Mouse (Mus musculus) liver, embryonic 15.5 days (tissue): ENCODE data around the gene Nckap5. TPM values are rescaled to one million over a fixed set of nuclear protein-coding genes. Genes with fewer than 3 reads are reported as not detected.
A peak's percentile ranks its signal among the peaks of the same experiment; 100 is the strongest.

Source experiments
- ATAC-seq: fragments of 200-750 bp; cut with Nextera tagmentation; 2 replicates; pipeline ENCODE4 v1.8.0; 2017; ENCODE audit warnings: moderate number of reproducible peaks, mild to moderate bottlenecking, moderate library complexity; ENCODE audit not compliant: insufficient read depth
- H3K27ac ChIP-seq: fragments of 300-500 bp; sonication (generic); replicated peaks from 2 replicates; pipeline ENCODE4 v1.5.1; 2015; ENCODE audit warnings: mild to moderate bottlenecking, inconsistent platforms
- H3K27me3 ChIP-seq: fragments of 300-500 bp; sonication (generic); 2 replicates; pipeline ENCODE4 v1.6.1; 2015; ENCODE audit warnings: mild to moderate bottlenecking, inconsistent platforms
- H3K36me3 ChIP-seq: fragments of 300-500 bp; sonication (generic); replicated peaks from 2 replicates; pipeline ENCODE4 v1.6.1; 2015; ENCODE audit warnings: moderate library complexity, mild to moderate bottlenecking, inconsistent platforms
- H3K4me1 ChIP-seq: fragments of 300-500 bp; sonication (generic); replicated peaks from 2 replicates; pipeline ENCODE4 v1.6.1; 2015; ENCODE audit warnings: inconsistent platforms
- H3K4me2 ChIP-seq: fragments of 300-500 bp; sonication (generic); 2 replicates; pipeline ENCODE4 v1.6.1; 2015; ENCODE audit warnings: moderate library complexity, mild to moderate bottlenecking, inconsistent platforms
- H3K4me3 ChIP-seq: fragments of 300-500 bp; sonication (generic); replicated peaks from 2 replicates; pipeline ENCODE4 v1.5.1; 2015; ENCODE audit warnings: mild to moderate bottlenecking, inconsistent platforms
- H3K9ac ChIP-seq: fragments of 300-500 bp; sonication (generic); 2 replicates; pipeline ENCODE4 v1.6.1; 2015; ENCODE audit warnings: moderate library complexity, mild to moderate bottlenecking, inconsistent platforms
- H3K9me3 ChIP-seq: fragments of 300-500 bp; sonication (generic); replicated peaks from 2 replicates; pipeline ENCODE4 v1.6.1; 2016; ENCODE audit warnings: inconsistent platforms
- WGBS: fragments of 180-500 bp; shearing (Covaris S2); methylation state at CpG from one replicate; pipeline ENCODE4 v1.1.7; 2015; ENCODE audit warnings: mixed read lengths; ENCODE audit not compliant: insufficient replicate concordance; 5-methylcytosine and 5-hydroxymethylcytosine counted together
- polyA plus RNA-seq: library from polyadenylated mRNA; unstranded; fragments of >200 nt; fragmentation: Nextera tagmentation; extraction: Ambion mirVana; gene quantifications from 2 replicates; pipeline ENCODE4 v1.2.1, GENCODE M21; 2015

The Nckap5 gene
- polyA plus RNA-seq, 1 experiment from 2014 or later, result 0.99 TPM

DNA sequence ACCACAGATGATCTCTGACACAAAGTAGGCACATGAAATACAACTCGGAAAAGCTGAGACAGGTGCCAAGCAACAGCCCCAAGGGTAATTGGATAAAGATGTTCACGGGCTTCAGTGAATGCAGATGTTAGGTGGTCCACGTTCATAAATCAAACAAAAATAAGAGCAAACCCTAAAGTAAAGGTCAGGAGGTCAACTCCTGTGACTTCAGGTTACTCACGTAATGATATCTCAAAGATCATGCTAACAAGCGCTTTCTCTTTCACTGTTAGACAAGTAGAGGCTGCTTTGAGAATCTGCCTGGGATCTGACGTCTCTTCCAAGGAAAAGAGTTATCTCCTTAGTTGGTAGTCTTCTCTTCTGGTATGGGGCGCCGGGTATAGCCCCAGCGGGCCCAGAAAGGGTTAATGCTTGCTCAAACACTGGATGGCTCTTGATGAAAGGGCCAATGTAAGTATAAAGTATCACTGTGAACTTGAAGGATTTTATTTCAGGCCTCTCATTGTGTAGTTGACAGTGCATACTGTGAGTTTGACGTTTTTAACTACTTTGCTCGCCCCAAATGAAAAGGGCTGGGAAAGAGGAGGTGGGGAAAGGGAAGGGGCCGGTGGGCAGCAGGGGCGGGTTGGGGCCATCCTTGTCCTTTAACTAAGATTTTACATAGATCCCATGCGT, 85.8 kb downstream of the Nckap5 start:
- 70% methylated on average over 14 of the region's 14 CpGs for WGBS
- no peak for ATAC-seq

DNA sequence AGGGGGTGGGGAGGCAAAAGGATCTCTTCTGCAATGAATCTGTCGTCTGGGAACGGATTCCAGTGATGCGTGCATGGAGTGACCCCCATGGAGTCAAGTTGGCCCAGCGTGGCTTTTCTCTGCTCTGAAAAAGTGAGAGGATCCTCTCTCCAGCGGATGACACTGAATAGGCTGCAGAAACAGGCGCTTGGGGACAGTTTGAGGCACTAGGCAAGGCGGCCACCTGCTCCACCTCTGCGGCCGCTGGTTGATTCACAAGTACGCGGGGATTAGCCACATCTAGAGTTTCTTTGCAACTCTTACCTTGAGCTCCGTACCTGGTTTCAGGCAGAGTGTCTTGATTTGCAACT, 92.3 kb downstream of the Nckap5 start:
- WGBS, result 5% methylated on average over 12 of the region's 12 CpGs
- H3K27me3 ChIP-seq, result peaks cover 20% of the 10 kb centered on the region; the same call in 1 of the 2 replicates
- H3K36me3 ChIP-seq, result no peaks in the 10 kb centered on the region
- no peak for ATAC-seq
- H3K4me2 ChIP-seq, result peak overlapping the region; percentile 49
- no peak overlapping the region for H3K9ac ChIP-seq
- H3K4me1 ChIP-seq, result no peaks in the 10 kb centered on the region; the same call in 1 of the 2 replicates
- H3K4me3 ChIP-seq, result peak overlapping the region; percentile 38
- H3K27ac ChIP-seq, result no peak overlapping the region
- no peaks in the 10 kb centered on the region for H3K9me3 ChIP-seq

More for the DNA sequence above, 85.8 kb downstream of the Nckap5 start:
- H3K9me3 ChIP-seq, result no peaks in the 10 kb centered on the region
- no peak overlapping the region for H3K27ac ChIP-seq
- H3K36me3 ChIP-seq, result no peaks in the 10 kb centered on the region
- no peaks in the 10 kb centered on the region for H3K4me1 ChIP-seq
- H3K4me3 ChIP-seq, result no peak overlapping the region
- no peaks in the 10 kb centered on the region for H3K27me3 ChIP-seq
- no peak overlapping the region for H3K4me2 ChIP-seq
- H3K9ac ChIP-seq, result no peak overlapping the region

DNA sequence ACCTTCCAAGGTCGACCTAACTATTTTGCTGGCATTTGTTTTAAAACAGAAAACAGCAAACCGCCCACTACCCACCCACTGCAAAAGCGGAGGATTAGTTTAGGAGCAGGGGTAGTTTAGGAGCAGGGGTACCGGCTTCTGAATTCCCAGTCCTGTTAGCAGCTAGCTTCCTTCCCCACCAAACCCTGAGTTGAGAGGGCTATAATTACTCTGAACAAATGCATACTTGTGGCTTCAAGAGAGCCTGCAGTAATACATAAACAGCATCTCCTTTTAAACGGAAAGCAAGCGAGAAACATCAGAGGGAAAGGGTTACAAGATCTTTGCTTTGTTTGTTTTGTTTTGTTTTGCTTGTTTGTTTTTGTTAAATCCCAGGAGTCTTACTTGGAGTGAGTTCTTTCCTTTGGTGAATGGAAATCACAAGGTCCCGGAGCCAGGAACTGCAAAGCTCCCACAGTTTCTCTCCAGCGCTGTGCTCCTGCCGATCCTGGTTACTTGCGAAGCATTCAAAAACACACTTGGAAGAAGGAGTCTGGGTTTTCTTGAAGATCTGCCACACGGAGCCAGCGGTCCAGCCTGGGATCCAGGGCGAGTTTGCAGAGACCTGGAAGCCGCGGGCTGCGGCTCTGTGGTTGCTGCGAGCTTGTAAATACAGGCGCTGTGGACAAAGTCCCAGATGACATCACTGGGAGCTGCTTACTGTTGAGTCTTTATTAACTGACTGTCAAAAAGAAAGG, 92.9 kb downstream of the Nckap5 start:
- WGBS, result 3% methylated on average over 18 of the region's 18 CpGs
- Histone ChIP-seq H3K27me3 (peaks cover 20% of the 10 kb centered on the region; the same call in 1 of the 2 replicates), H3K36me3 (no peaks in the 10 kb centered on the region), H3K9me3 (no peaks in the 10 kb centered on the region), H3K9ac (no peak overlapping the region), H3K4me3 (peak overlapping the region; percentile 38), H3K27ac (no peak overlapping the region), H3K4me2 (peak overlapping the region; percentile 49), H3K4me1 (no peaks in the 10 kb centered on the region; the same call in 1 of the 2 replicates)
- ATAC-seq, result peak; percentile 28; the same call in 1 of the 2 replicates

DNA sequence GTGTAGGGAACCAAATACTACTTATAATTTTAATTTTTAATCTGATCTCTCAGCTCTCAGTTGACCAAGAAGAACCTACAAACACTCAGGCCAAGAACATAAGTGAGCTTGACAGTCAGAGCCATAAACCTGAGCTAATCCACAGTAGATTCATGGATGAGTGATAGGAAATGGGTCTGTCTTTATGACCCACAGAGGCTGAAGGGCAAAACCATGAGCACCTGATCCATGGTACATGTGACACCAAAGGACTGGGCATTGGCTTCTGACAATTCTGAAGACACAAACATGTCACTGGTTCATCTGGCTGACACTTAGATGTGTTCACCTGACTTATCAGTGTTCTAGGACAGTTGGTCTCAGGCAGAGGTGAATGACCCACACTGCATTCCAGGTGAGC, 98.9 kb downstream of the Nckap5 start:
- ATAC-seq, result no peak
- no peaks in the 10 kb centered on the region for H3K36me3 ChIP-seq
- no peaks in the 10 kb centered on the region for H3K4me1 ChIP-seq
- no peaks in the 10 kb centered on the region for H3K9me3 ChIP-seq
- no peak overlapping the region for H3K4me2 ChIP-seq
- H3K27ac ChIP-seq, result no peak overlapping the region
- no peaks in the 10 kb centered on the region for H3K27me3 ChIP-seq
- H3K9ac ChIP-seq, result no peak overlapping the region
- H3K4me3 ChIP-seq, result no peak overlapping the region

DNA sequence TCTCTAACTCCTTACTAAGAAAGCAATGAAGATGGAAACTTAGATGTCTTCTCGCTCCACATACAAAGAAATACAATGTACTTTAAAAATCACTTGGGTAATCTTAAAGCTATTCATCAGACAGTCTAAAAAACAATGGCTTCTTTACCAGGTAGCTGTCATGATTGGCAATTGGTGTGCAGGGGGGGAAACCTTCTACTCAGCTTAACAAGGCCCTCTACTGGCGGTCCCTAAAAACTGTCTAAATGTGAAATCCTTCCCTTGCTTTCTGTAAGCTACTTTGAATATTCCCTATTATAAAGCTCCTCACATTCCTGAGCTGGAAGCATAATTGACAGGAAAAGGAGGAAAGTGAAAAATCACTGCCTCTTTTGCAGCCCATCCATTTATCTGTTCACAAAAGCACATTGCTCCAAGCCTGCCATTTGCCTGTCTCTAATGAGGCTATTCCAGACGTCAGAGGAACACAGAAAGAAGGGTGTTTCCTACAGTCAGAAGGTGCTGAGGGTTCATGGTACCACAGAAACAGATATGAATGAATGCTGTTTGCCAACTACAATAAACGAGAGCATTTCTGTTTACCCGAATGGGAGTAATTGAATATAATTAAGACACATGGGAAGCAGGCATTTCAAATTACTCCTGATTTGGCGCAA, 104.1 kb downstream of the Nckap5 start:
- no peak overlapping the region for H3K4me2 ChIP-seq
- H3K4me1 ChIP-seq, result 0 out of 2 replicates have a peak, but pooled peaks cover 8% of the 10 kb centered on the region
- H3K9me3 ChIP-seq, result no peaks in the 10 kb centered on the region
- 52% methylated on average over 6 of the region's 6 CpGs for WGBS
- H3K27me3 ChIP-seq, result no peaks in the 10 kb centered on the region
- no peak overlapping the region for H3K27ac ChIP-seq
- H3K9ac ChIP-seq, result no peak overlapping the region
- ATAC-seq, result no peak
- no peaks in the 10 kb centered on the region for H3K36me3 ChIP-seq
- no peak overlapping the region for H3K4me3 ChIP-seq

DNA sequence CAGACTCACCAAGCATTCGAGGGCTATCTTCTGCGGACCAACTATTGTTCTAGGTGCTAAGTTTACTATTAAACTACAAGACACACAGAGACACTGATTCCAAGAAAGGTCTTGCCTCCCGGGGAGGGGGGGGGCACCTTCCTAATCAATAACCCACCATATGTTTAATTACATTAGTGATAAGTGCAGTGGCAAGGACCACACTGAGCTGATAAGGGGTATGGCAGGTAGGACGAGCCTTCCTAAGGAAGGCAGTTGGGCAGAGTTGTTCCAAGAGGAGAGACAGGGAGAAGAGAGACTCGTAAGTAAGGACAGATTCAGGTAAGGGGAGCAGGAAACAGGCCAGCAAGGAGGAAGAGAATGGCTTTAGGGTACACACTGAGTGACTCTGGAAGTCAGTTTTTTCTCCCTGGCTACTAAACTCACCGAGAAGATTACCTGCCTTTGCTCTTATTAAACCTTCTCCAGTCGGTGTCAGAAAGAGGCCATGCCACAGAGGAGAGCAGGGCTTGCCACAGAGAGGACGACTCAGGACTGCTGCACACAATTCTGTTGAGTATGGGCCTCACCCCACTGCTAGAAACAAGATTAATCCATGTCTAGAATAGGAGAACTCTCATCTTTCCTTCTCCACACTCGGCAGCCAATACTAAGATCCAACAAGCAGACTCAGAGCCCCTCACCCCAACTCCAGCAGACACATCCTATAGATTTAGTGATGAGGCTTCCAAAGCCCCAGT, 104.8 kb downstream of the Nckap5 start:
- Histone ChIP-seq H3K27me3 (no peaks in the 10 kb centered on the region), H3K9me3 (no peaks in the 10 kb centered on the region), H3K4me1 (0 out of 2 replicates have a peak, but pooled peaks cover 8% of the 10 kb centered on the region), H3K4me2 (no peak overlapping the region), H3K9ac (no peak overlapping the region), H3K27ac (no peak overlapping the region), H3K36me3 (no peaks in the 10 kb centered on the region), H3K4me3 (no peak overlapping the region)
- 0 out of 2 replicates have a peak, but pooled peaks have one; percentile 28 for ATAC-seq
- 39% methylated on average over 9 of the region's 9 CpGs for WGBS

DNA sequence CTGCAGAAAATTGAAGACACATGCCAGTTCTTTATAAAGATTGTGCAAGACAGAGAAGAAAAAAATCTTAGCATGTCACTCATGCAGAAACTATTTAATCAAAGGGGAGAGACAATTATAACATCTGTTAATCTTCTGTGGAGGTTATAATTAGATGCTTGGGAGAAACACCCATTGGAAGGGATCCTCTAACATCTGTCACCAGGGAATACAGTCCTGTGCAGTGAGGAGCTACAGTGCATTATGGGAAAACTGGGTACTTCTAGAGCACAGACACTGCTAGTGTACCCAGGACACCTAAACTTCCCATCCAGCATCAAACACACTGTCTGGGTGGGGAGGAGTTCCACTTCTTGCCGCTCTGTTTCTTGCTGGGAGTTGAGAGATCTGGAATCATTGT, 108.7 kb downstream of the Nckap5 start:
- 33% methylated on average over 1 of the region's 1 CpGs for WGBS
- Histone ChIP-seq H3K9me3 (no peaks in the 10 kb centered on the region), H3K9ac (no peak overlapping the region), H3K27me3 (no peaks in the 10 kb centered on the region), H3K27ac (no peak overlapping the region), H3K4me3 (no peak overlapping the region), H3K4me1 (0 out of 2 replicates have a peak, but pooled peaks cover 8% of the 10 kb centered on the region), H3K4me2 (no peak overlapping the region), H3K36me3 (no peaks in the 10 kb centered on the region)
- ATAC-seq, result no peak

DNA sequence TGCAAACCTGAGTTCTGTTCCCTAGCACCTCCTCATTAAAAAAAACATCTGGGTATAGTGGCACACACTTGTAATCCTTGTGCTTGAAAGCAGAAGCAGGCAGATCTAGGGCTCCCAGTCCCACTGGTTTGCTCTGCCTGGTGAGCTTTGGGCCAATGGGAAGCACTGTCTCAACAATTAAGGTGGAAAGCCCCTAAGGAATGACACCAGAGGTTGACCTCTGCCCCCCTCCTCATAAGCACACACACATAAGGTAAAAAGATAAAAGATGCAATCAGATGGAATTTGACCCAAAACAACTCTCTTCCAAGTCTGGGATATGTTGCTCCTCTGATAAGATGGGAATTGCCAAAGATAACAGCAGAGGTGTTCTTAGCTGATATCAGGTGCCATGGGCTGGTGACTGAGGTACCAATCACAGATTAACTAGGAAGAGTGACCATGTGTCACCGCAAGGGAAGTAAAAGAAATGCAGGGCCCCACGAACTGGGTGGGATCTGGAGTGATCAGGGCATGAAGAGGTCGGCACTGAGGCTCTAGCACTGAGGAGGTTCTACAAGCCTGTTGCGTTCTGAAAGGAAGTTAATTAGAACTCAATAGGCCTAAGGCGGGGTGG, 110.8 kb downstream of the Nckap5 start:
- H3K27ac ChIP-seq, result no peak overlapping the region
- no peak for ATAC-seq
- H3K9me3 ChIP-seq, result no peaks in the 10 kb centered on the region
- no peak overlapping the region for H3K4me2 ChIP-seq
- WGBS, result 21% methylated on average over 5 of the region's 5 CpGs
- no peaks in the 10 kb centered on the region for H3K27me3 ChIP-seq
- H3K4me3 ChIP-seq, result no peak overlapping the region
- no peaks in the 10 kb centered on the region for H3K36me3 ChIP-seq
- no peak overlapping the region for H3K9ac ChIP-seq
- H3K4me1 ChIP-seq, result no peaks in the 10 kb centered on the region

DNA sequence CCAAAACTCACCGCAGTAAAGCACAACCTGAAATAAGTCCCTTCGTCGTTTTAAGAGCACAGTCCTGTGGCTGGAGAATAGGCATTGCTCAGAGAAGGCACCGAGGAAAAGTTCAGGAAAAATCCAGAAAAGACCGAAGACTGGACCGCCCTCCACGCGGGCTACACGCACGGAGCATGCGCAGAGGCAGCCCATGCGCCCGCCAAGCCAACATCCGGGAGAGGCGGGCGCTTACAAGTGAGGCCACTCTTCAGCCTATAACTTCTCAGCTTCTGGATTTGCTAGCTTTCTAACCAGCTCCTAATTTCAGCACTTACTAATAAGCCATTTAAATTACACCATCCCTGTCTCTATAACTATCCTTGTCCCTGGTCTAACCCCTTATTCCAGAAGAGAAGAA, 124.0 kb downstream of the Nckap5 start:
- ATAC-seq, result no peak
- Histone ChIP-seq H3K4me3 (no peak overlapping the region), H3K9me3 (no peaks in the 10 kb centered on the region), H3K4me2 (no peak overlapping the region), H3K4me1 (no peaks in the 10 kb centered on the region), H3K27me3 (no peaks in the 10 kb centered on the region), H3K27ac (no peak overlapping the region), H3K9ac (no peak overlapping the region), H3K36me3 (no peaks in the 10 kb centered on the region)
- 81% methylated on average over 16 of the region's 16 CpGs for WGBS

DNA sequence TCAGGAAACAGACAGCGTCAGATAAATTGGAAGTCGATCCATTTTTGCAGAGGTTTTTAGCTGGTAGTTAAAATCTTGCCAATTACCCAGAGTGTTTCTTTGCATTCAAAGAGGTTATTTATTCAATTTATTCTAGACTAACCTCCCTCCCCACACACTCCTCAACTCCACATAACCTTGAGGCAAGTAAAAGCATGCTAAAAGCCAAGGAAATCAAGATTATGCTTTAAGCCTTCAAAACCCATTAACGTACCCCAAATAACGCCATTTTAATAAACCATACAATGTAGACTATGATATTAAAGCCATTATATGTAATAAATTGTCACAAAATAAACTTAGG, 129.7 kb downstream of the Nckap5 start:
- Histone ChIP-seq H3K27me3 (no peaks in the 10 kb centered on the region), H3K9me3 (no peaks in the 10 kb centered on the region), H3K4me2 (no peak overlapping the region), H3K4me1 (no peaks in the 10 kb centered on the region), H3K4me3 (no peak overlapping the region), H3K36me3 (no peaks in the 10 kb centered on the region), H3K9ac (no peak overlapping the region), H3K27ac (no peak overlapping the region)
- ATAC-seq, result no peak
- 80% methylated on average over 4 of the region's 4 CpGs for WGBS
